Comparison of ENCODE assay signal across 9 mouse cellular contexts in the genomic region with DNA sequence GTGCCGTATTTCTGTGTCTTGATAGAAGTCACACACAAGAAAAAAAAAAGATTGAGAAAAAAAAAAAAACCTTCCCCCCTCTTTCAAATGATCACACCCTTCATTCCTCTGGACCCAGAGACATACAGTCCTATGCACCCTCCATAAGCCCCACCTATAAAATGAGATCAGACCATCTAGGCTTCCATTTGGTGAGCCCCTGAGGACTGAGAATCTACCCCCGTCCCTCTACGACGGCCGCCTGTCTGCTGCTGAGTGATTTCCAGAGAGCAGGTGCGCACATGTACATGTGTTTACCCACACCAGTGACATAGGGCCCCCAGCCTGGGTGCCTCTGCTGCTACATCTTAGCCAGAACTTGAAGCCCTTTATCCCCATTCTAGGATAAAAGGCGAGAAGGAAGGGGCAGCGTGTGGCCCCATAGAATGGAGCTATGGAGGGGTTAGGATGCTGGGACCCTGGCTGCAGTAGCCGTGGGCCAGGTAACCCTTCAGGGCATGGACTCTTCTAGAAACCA. TPM values are rescaled to one million over a fixed set of nuclear protein-coding genes. Genes with fewer than 3 reads are reported as not detected.
DNase-seq lines count a peak whose midpoint lies in the region; ATAC-seq and TF ChIP-seq lines count a peak whose summit lies in the region.
"Had no signal": no experiment of that assay in that cellular context is flagged by ENCODE, and none has a peak within 500 bp of the region (broad histone marks: within the 10 kb centered on the region; RNA-seq: fewer than 3 reads in every experiment).

No protein-coding gene starts in this region.

- peak overlapping the region; percentile 67; the same call in 1 of the 2 replicates for H3K4me3 ChIP-seq in brown adipose tissue, adult 24 weeks (ENCODE audit: insufficient read depth, low read depth, low read length)
- peak overlapping the region in 1 of 2 experiments; percentile 35; a peak in 3 of 4 replicates for H3K4me3 ChIP-seq in heart, embryonic 14.5 days (ENCODE audit: control insufficient read depth in 1 of 2, insufficient read depth in 1 of 2, low read depth in 1 of 2, low read length in 2 of 2)
- peak overlapping the region; percentile 57 for H3K4me3 ChIP-seq in liver, embryonic 12.5 days
- H3K4me3 ChIP-seq in stomach, postnatal 0 days (ENCODE audit: low read depth, low read length), result no peak overlapping the region

- H3K27me3 ChIP-seq in heart, embryonic 14.5 days (ENCODE audit: control insufficient read depth, insufficient read depth, low read length), result no peaks in the 10 kb centered on the region
- 0 out of 2 replicates have a peak, but pooled peaks cover 4% of the 10 kb centered on the region for H3K27me3 ChIP-seq in liver, embryonic 12.5 days (replicated peaks)
- H3K27me3 ChIP-seq in stomach, postnatal 0 days (ENCODE audit: control insufficient read depth, insufficient read depth, low read length), result no peaks in the 10 kb centered on the region

- H3K4me2 ChIP-seq in heart, embryonic 14.5 days (ENCODE audit: low read length), result peak overlapping the region; percentile 68
- peak overlapping the region; percentile 77 for H3K4me2 ChIP-seq in liver, embryonic 12.5 days
- H3K4me2 ChIP-seq in stomach, postnatal 0 days (replicated peaks; ENCODE audit: low read depth), result peak overlapping the region; percentile 64; the same call in 1 of the 2 replicates

- ATAC-seq in heart, embryonic 14.5 days (ENCODE audit: insufficient number of reproducible peaks, insufficient read depth, low FRiP score, low read depth), result no peak
- ATAC-seq in liver, embryonic 12.5 days, result no peak
- no peak; the same call in 1 of the 2 replicates for ATAC-seq in stomach, postnatal 0 days (ENCODE audit: low FRiP score, low TSS enrichment)
- ATAC-seq in erythroid progenitor cell, adult 5-6 weeks (replicated peaks; ENCODE audit: low FRiP score, poor library complexity, severe bottlenecking), result no peak
- no peak for ATAC-seq in monocyte, adult 5-6 weeks (replicated peaks; ENCODE audit: insufficient number of reproducible peaks, low FRiP score, low TSS enrichment, poor library complexity, severe bottlenecking)

- TF ChIP-seq EP300 in stomach, postnatal 0 days (optimal IDR thresholded peaks at IDR 0.05), result no peak

- peaks cover 32% of the 10 kb centered on the region for H3K4me1 ChIP-seq in brown adipose tissue, adult 24 weeks (ENCODE audit: control insufficient read depth, insufficient read depth, insufficient read length, low read length)
- peaks cover 27 to 38% of the 10 kb centered on the region in 2 experiments for H3K4me1 ChIP-seq in heart, embryonic 14.5 days (ENCODE audit: control insufficient read depth in 2 of 2, insufficient read depth in 2 of 2, low read length in 2 of 2)
- H3K4me1 ChIP-seq in liver, embryonic 12.5 days, result peaks cover 60% of the 10 kb centered on the region
- H3K4me1 ChIP-seq in stomach, postnatal 0 days (replicated peaks; ENCODE audit: control insufficient read depth, insufficient read depth), result peaks cover 25% of the 10 kb centered on the region

- DNase-seq in kidney, adult 9 months, result peak; percentile 24
- no peak for DNase-seq in kidney, postnatal 36 days
- no peak for DNase-seq in stomach, postnatal 0 days (ENCODE audit: low spot score)

- H3K9me3 ChIP-seq in heart, embryonic 14.5 days (ENCODE audit: control insufficient read depth, low read length), result no peaks in the 10 kb centered on the region
- H3K9me3 ChIP-seq in liver, embryonic 12.5 days (replicated peaks), result no peaks in the 10 kb centered on the region
- no peaks in the 10 kb centered on the region for H3K9me3 ChIP-seq in stomach, postnatal 0 days (ENCODE audit: control insufficient read depth, low read length)

- H3K36me3 ChIP-seq in heart, embryonic 14.5 days (ENCODE audit: control insufficient read depth, insufficient read depth, low read length), result peaks cover 40% of the 10 kb centered on the region
- peaks cover 39% of the 10 kb centered on the region for H3K36me3 ChIP-seq in liver, embryonic 12.5 days
- H3K36me3 ChIP-seq in stomach, postnatal 0 days (ENCODE audit: control insufficient read depth, insufficient read depth, low read length), result peaks cover 25% of the 10 kb centered on the region

- H3K9ac ChIP-seq in heart, embryonic 14.5 days (ENCODE audit: low read length), result peak overlapping the region; percentile 66
- H3K9ac ChIP-seq in liver, embryonic 12.5 days, result peak overlapping the region; percentile 63; the same call in 1 of the 2 replicates
- H3K9ac ChIP-seq in stomach, postnatal 0 days (ENCODE audit: low read length), result peak overlapping the region; percentile 27; the same call in 1 of the 2 replicates

- no peak for TF ChIP-seq CTCF in stomach, postnatal 0 days (IDR thresholded peaks at IDR 0.05; ENCODE audit: low read depth)

- 35% methylated on average over 9 of the region's 9 CpGs for WGBS in heart, embryonic 14.5 days
- WGBS in liver, embryonic 12.5 days (ENCODE audit: insufficient replicate concordance), result 36% methylated on average over 9 of the region's 9 CpGs
- 31% methylated on average over 9 of the region's 9 CpGs for WGBS in stomach, postnatal 0 days

- peak overlapping the region; percentile 88 for H3K27ac ChIP-seq in brown adipose tissue, adult 24 weeks (replicated peaks; ENCODE audit: low read depth, low read length)
- H3K27ac ChIP-seq in heart, embryonic 14.5 days (replicated peaks in 1 of 2; ENCODE audit: control insufficient read depth in 1 of 2, insufficient read depth in 1 of 2, low read depth in 2 of 2, low read length in 2 of 2), result peak overlapping the region; percentile 77 to 80
- no peak overlapping the region for H3K27ac ChIP-seq in liver, embryonic 12.5 days
- H3K27ac ChIP-seq in stomach, postnatal 0 days (replicated peaks), result peak overlapping the region; percentile 61
- H3K27ac ChIP-seq: macrophage had no signal

RNA-seq across cellular contexts. Expression of a gene that starts 27.8 kb away (rescaled TPM):
- polyA plus RNA-seq in brown adipose tissue, adult 24 weeks (2012; ENCODE audit: insufficient read depth, insufficient read length, missing spikeins), result 19.2 and 24.4 TPM in 2 replicates
- polyA plus RNA-seq in heart, embryonic 14.5 days (2014; fragmentation: Nextera tagmentation; extraction: Ambion mirVana), result 12.1 and 12.5 TPM in 2 replicates
- 2.5 and 2.7 TPM in 2 replicates for polyA plus RNA-seq in liver, embryonic 12.5 days (2016; fragmentation: Nextera tagmentation; extraction: Ambion mirVana)
- 5.2 and 6.1 TPM in 2 replicates for polyA plus RNA-seq in stomach, postnatal 0 days (2015; fragmentation: Nextera tagmentation; extraction: Ambion mirVana)
- total RNA-seq in erythroid progenitor cell, adult 5-6 weeks (2015; ENCODE audit: low replicate concordance), result 0.36 and 2.5 TPM in 2 replicates
- 1.2 and 1.7 TPM in 2 replicates for total RNA-seq in erythroid progenitor cell, adult 5-6 weeks (2017; ENCODE audit: low replicate concordance)
- total RNA-seq in monocyte, adult 5-6 weeks (2017), result 2.8 to 14.1 TPM (median 2.8 TPM) in 3 replicates

RNA-seq across cellular contexts. Expression of a gene that starts 51.3 kb away (rescaled TPM):
- polyA plus RNA-seq in brown adipose tissue, adult 24 weeks (2012; ENCODE audit: insufficient read depth, insufficient read length, missing spikeins), result not detected in 2 replicates
- not detected in 2 replicates for polyA plus RNA-seq in heart, embryonic 14.5 days (2014; fragmentation: Nextera tagmentation; extraction: Ambion mirVana)
- 0.05 TPM in 1 of 2 replicates, not detected in the other for polyA plus RNA-seq in liver, embryonic 12.5 days (2016; fragmentation: Nextera tagmentation; extraction: Ambion mirVana)
- polyA plus RNA-seq in stomach, postnatal 0 days (2015; fragmentation: Nextera tagmentation; extraction: Ambion mirVana), result 0.13 and 0.21 TPM in 2 replicates
- 0.42 and 1.4 TPM in 2 replicates for total RNA-seq in erythroid progenitor cell, adult 5-6 weeks (2015; ENCODE audit: low replicate concordance)
- 1.8 TPM in 1 of 2 replicates, not detected in the other for total RNA-seq in erythroid progenitor cell, adult 5-6 weeks (2017; ENCODE audit: low replicate concordance)
- total RNA-seq in monocyte, adult 5-6 weeks (2017), result 13.4 to 23.0 TPM (median 17.5 TPM) in 3 replicates
- polyA plus RNA-seq: macrophage had no signal

RNA-seq across cellular contexts. Expression of a gene that starts 55.6 kb away (rescaled TPM):
- not detected in 2 replicates for polyA plus RNA-seq in brown adipose tissue, adult 24 weeks (2012; ENCODE audit: insufficient read depth, insufficient read length, missing spikeins)
- not detected in 2 replicates for polyA plus RNA-seq in heart, embryonic 14.5 days (2014; fragmentation: Nextera tagmentation; extraction: Ambion mirVana)
- polyA plus RNA-seq in liver, embryonic 12.5 days (2016; fragmentation: Nextera tagmentation; extraction: Ambion mirVana), result not detected in 2 replicates
- polyA plus RNA-seq in stomach, postnatal 0 days (2015; fragmentation: Nextera tagmentation; extraction: Ambion mirVana), result 5.4 and 7.0 TPM in 2 replicates
- not detected in 2 replicates for total RNA-seq in erythroid progenitor cell, adult 5-6 weeks (2015; ENCODE audit: low replicate concordance)
- not detected in 2 replicates for total RNA-seq in erythroid progenitor cell, adult 5-6 weeks (2017; ENCODE audit: low replicate concordance)
- not detected in 3 replicates for total RNA-seq in monocyte, adult 5-6 weeks (2017)
- polyA plus RNA-seq: macrophage had no signal
